Mouse (Mus musculus) left cerebral cortex, adult 2 months (tissue): ENCODE results near the gene Tnfrsf11a. TPM values are rescaled to one million over a fixed set of nuclear protein-coding genes. Genes with fewer than 3 reads are reported as not detected.

Source experiments
- DNase-seq, 2 experiments: peaks; one replicate each; pipeline ENCODE4 v3.0.0; 2021 to 2022; ENCODE audit warnings: low spot score in 2 of 2, mixed read lengths in 1 of 2; ENCODE audit errors: extremely low spot score in 1 of 2
- H3K27ac ChIP-seq: fragments of 200-600 bp; 2 replicates; pipeline ENCODE4 v1.8.1; 2022
- H3K4me3 ChIP-seq: fragments of 200-600 bp; 2 replicates; pipeline ENCODE4 v1.8.1; 2022
- CTCF ChIP-seq: fragments of 200-600 bp; IDR thresholded peaks from 2 replicates; pipeline ENCODE4 v1.8.1; 2022; ENCODE audit warnings: antibody characterized with exemption, mild to moderate bottlenecking, moderate library complexity
- intact Hi-C: fragments of 180-260 bp; cut with DNase I; formaldehyde crosslinking; loops from one replicate; pipeline ENCODE4 v1.15.1; 2025
- long read RNA-seq, 2 experiments: library from polyadenylated mRNA; stranded (forward); transcript quantifications; one replicate each; pipeline ENCODE4 v2.0.0; 2021; ENCODE audit warnings: borderline mapping rate in 2 of 2
- total RNA-seq, 2 experiments: library from RNA; stranded (reverse); gene quantifications; 2 replicates each; pipeline ENCODE4 v1.2.3; 2021

Gene Tnfrsf11a
- 1 to 10 TPM; 8.3 to 9.7 TPM for total RNA-seq
- long read RNA-seq, experiment 1, full-length matches to known transcripts: 7 of 17 reads
- long read RNA-seq, experiment 1, partial matches to known transcripts: 2 of 17 reads
- long read RNA-seq, experiment 1, other reads (novel, unspliced or antisense): 8 of 17 reads
- long read RNA-seq, experiment 2, full-length matches to known transcripts: 5 of 10 reads
- long read RNA-seq, experiment 2, partial matches to known transcripts: 1 of 10 reads
- long read RNA-seq, experiment 2, other reads (novel, unspliced or antisense): 4 of 10 reads

DNA sequence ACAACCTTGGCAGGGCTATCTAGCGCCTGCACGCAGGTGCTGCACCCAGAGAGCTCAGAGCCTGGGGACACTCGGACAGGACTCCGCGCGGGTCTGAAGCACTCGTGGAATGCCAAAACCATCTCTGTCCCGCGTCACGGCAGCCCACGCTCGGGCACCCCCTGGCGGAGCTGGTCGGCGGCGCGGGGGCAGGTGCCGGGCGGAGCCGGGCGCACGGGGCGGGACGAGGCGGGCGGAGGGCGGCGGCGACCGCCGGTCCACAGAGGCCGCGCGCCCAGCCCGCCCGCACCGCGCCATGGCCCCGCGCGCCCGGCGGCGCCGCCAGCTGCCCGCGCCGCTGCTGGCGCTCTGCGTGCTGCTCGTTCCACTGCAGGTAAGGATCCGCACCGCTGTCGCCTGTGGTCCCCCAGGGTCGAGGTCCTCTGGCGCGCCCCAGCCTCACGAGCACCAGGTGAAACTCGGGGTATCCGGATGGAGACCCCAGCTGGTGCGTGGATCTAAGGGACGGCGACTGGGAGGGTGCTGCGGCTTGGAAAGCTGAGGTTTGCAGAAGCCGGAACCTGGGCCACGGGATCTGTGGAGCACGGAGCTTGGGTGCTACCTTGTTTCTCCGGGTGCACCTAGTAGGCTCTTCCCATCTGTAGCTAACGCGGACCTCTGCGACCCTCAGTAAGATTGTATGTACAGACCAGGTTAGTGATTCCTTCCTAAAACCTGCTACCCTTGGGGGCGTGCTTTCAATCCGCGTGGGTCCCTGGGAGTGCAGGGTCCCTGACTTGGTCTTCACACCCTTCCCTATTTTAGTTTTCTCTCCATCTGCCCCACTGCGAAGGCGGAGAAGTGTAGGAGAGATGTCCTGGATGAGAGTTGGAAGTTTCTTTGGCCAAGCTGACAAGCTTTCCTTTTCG, at the start of gene Tnfrsf11a:
Gene Tnfrsf11a (plus strand): TSS at position 262 of the 908 bp plus-strand sequence.
- peak; percentile 62 to 71 for DNase-seq
- Histone ChIP-seq H3K4me3 (peak within 1 kb of the TSS; percentile 69), H3K27ac (peak within 1 kb of the TSS; percentile 74)
- intact Hi-C loops: loop anchor here (5.0 kb wide), 2 partner anchors 167 to 212 kb away; partner anchors contain the start of gene Zcchc2
- TF ChIP-seq CTCF: peak; percentile 48

DNA sequence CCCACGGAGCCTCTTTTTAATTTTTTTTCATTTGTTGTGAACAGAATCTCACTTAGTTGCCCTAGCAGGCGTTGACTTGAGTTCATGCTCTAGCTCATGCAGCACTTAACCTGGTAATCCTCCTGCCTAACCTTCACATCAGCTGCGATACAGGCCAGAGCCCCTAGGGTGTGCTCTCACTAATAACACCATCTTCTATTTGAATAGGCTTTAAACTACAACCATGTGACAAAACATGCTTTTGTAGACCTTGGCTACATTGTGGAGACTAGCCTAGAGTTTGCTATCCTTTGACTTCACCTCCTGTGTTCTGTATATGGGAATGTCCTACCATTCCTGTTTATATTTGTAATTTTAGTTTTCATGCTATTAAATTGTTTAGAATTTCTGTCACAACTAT, 45.2 kb upstream of the Tnfrsf11a start:
- intact Hi-C loops: no loop called here
- peak; percentile 37 for TF ChIP-seq CTCF
- H3K27ac ChIP-seq: no peak overlapping the region
- no peak for DNase-seq
- H3K4me3 ChIP-seq: no peak overlapping the region

DNA sequence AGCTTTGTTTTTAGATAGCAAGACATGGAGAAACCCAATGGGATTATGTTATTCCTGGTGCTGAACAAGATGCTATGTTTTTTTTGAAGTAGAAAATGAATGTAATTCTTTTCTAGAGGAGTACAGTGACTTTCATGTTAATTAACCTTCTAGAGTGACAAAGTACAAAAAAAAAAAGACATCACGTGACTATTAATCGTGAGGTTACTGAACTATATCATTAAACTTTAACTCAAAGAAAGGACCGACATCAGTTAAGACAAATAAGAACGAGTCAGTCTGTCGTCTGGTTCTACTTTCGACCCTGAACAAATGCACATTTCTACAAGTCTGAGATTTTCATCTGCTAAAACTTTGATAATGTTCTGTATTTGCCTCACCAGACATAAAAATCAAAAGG, 42.2 kb upstream of the Tnfrsf11a start:
- H3K4me3 ChIP-seq: no peak overlapping the region
- intact Hi-C loops: no loop called here
- H3K27ac ChIP-seq: no peak overlapping the region
- no peak for TF ChIP-seq CTCF
- no peak for DNase-seq

DNA sequence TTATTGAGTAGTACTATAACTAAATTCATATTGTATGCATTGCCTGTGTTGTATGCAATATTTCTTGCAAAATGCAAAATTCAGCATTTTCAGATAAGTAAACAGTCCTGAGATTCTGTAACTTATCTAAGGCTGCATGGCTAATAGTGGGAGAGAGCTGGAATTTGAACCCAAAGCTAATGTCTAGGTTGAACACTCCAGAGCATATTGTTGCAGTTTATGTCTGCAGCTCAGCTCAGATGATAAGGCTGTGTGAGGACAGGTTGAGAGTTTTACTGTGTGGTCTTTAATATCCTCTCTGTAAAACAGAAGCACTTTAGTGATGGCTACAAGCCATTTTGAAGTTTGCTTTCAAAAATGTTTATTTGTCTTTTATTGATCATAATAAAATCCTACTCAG, 41.0 kb upstream of the Tnfrsf11a start:
- Histone ChIP-seq H3K27ac (no peak overlapping the region), H3K4me3 (no peak overlapping the region)
- no peak for DNase-seq
- intact Hi-C loops: no loop called here
- TF ChIP-seq CTCF: no peak

DNA sequence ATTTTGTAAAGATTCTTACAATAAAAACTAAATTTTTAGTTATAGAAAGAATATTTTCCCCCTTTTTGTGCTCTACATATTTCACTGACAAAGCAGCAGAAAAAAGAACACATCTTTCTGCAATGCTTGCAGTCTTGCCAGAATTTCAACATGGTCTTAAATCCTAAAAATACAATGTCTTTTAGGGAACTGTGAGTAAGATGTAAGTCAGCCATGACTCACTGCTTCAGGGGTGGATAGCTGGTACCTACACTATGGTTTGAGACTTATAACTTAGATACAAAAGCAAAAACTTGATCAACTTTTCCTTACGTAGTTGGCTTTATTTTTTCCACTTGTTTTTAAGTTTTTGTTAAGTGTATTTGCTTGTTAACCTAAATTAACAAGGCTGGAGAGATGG, 38.0 kb upstream of the Tnfrsf11a start:
- no peak for DNase-seq
- peak overlapping the region; percentile 66; the same call in 1 of the 2 replicates for H3K27ac ChIP-seq
- TF ChIP-seq CTCF: no peak
- intact Hi-C loops: loop anchor here (5.0 kb wide), 1 partner anchor 250 kb away; the partner anchor contains the start of gene Zcchc2
- no peak overlapping the region for H3K4me3 ChIP-seq

DNA sequence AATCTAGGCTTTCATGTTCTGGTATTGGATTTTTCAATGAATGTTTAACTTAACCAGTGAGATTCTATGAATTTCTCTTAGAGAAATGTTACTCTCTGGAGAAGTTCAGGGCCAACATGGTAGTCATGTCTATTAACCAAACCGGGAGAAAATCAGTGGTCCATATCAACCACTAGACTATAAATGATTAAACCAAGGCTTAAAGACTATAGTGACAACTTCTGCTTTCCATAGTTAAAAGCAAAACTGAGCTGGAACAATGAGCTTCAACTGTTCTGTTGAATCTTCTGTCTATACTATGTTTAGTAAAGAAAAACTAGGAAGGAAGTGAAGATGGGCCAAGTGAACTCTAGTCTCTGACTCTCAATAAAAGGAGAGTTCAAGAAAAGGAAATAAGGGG, 34.1 kb upstream of the Tnfrsf11a start:
- intact Hi-C loops: no loop called here
- TF ChIP-seq CTCF: no peak
- Histone ChIP-seq H3K4me3 (no peak overlapping the region), H3K27ac (no peak overlapping the region)
- DNase-seq: no peak

DNA sequence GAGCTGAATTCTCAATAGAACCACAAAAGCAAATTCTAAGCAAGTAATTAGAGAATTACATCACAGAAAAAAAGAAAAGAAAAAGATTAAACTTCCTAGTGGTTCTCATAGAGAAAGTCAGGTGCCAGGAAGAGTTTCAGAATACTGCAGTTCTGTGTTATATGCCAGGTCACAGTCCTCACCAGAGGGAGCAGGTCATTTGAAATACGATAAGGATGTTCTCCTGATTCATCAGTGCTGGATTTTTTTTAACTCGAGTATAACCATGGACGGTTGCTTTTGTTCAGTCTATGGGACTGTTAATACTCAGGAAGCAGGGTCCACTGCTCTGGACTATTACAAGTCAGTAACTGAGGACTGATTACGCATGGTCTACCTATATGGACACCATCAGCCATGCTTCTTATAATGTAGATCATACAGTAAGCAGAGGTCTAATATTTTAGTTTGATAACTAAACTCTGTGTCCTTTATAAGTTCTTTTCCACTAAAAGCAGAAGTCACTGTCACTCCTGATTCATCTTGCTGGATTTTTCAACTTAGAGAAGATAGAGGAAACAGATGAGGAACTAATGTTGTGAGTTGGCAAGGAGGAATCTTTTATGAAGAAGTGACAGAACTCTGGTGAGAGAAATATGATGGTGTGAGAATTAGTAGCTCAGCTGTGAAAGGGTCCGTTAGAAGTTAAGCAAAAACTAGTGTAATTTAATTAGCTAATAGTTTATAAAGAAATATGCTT, 33.5 kb upstream of the Tnfrsf11a start:
- intact Hi-C loops: no loop called here
- H3K4me3 ChIP-seq: no peak overlapping the region
- no peak for TF ChIP-seq CTCF
- no peak for DNase-seq
- no peak overlapping the region for H3K27ac ChIP-seq

DNA sequence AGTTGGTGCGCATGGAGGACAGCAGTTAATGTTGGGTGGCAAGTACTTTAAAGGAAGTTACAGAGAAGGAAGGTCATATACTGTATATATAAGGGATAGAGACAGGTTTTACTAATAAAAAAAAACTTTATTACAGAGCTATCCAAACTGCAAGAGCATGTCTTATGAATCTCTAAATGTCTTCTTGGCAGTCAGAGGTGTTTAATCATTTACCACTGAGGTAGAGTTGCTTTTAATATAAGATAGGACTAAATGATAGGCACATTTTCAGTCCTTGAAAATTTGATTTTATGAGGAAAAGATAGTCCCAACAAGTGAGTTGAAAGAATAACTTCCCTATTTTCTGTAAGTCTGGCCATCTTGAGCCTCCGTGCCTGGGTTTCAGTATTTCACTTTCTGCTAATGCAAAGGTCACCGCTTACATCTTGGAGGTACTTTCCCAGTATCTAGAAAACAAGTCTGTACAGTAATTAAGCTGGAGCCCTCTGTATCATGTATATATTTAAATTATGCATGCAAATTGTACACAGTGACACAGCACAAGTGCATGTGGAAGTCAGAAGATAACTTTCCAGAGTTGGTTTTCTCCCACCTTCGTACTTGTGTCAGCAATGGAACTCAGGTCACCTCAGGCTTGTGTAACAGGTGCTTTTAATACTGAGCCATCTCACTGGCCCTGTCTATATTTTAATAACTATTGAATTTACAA, 32.3 kb upstream of the Tnfrsf11a start:
- H3K4me3 ChIP-seq: no peak overlapping the region
- intact Hi-C loops: no loop called here
- no peak for DNase-seq
- TF ChIP-seq CTCF: no peak
- no peak overlapping the region for H3K27ac ChIP-seq

DNA sequence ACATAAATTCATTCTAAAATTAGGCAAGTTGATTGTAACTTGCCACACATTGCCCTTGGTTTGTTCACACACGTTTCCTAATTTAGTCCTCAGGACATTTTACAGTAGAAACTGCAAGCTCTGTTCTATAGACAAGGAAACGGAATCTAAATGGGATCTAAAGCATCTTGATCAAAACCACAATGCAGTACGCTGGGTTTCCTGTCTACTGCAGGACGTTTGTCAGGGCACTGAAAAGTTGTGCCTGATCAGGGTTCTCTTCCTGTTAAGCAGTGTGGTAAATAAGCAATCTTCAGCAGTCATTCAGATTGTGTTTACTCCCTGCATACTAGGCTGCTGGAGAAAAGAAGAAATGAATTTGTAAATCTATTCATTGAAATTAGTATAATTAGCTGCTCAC, 28.3 kb upstream of the Tnfrsf11a start:
- TF ChIP-seq CTCF: no peak
- no peak for DNase-seq
- no peak overlapping the region for H3K27ac ChIP-seq
- intact Hi-C loops: no loop called here
- H3K4me3 ChIP-seq: no peak overlapping the region

DNA sequence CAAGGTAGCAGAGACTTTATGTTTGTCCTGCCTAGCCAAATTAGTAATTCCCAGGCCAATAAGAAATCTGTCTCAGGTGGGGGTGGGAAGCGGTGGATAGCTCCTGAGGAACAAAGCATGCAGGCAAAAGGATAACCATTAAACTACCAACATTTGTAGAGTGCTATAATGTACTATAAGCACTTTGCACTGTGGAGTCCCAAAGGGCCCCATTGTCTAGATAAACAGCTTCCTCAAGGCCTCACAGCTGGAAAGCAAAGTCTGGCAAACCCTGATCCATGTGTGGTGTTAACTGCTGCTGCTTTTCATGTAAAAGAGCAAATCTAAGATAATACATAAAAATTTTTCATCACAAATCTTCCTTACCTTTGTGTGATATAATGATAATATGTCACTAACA, 27.6 kb upstream of the Tnfrsf11a start:
- Histone ChIP-seq H3K4me3 (no peak overlapping the region), H3K27ac (no peak overlapping the region)
- intact Hi-C loops: no loop called here
- TF ChIP-seq CTCF: no peak
- no peak for DNase-seq

DNA sequence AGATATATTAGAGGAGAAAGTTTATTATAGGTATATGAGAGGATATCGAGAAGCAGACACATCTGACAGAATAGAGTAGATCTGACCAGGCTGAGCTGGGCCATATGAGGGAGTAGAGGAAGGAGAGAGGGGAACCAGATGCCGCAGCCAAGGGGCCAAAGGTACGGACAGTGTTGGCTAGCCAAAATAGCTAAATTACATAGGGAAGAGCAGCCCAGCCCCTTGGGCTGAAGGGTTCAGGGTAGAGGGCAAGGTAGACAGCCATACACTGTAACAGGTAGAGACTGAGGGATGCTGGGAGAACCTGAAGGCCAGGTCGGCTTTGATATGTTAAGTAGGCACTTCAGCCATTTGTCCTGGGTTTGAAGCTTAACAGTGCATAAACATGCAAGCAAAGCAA, 21.7 kb upstream of the Tnfrsf11a start:
- intact Hi-C loops: no loop called here
- no peak for DNase-seq
- Histone ChIP-seq H3K27ac (no peak overlapping the region), H3K4me3 (no peak overlapping the region)
- no peak for TF ChIP-seq CTCF
